Mouse (Mus musculus): ENCODE results near the gene Olfr156.

DNA sequence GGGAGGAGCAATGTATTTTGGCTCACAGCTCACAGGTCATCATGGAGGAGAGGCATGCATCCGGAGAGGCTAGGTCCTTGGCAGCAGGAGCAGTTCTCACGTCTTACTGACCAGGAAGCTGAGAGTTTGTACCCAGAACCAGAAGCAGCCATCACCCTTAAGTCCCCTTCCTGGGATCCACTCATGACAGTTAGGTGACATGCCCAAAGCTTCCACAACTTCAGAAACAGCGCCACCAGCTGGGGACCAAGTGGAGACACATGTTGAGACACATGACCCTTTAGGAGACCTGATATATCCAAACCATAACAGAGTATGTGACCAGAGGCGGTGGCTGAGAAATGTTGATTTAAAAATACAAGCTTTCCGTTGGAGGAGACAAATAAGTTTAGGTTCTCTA lies 8.3 kb upstream of the Olfr156 start:
- TF ChIP-seq POLR2A (IDR thresholded peaks at IDR 0.05; ENCODE audit: low read depth, low read length): no peak
- no peak for TF ChIP-seq CTCF (IDR thresholded peaks at IDR 0.05; ENCODE audit: borderline replicate concordance, insufficient read depth, low read length)

All from embryonic fibroblast, embryonic 13.5 days (primary cell).